Mouse (Mus musculus) mouse embryonic stem cell (cell line): ENCODE data around the gene Ces2a.

Source experiments
- in situ Hi-C, 2 experiments: fragments of 300-500 bp; cut with MboI; formaldehyde crosslinking; loops; 1 replicate in 1 of 2; 3 replicates in 1 of 2; pipeline ENCODE4 v1.14.3; 2019 to 2020; ENCODE audit warnings: low sequenced_read_pairs in 2 of 2, low pct_unique_long_range_greater_than_20kb in 1 of 2, mixed read lengths in 1 of 2; ENCODE audit not compliant: unreplicated experiment in 1 of 2

The Ces2a gene

DNA sequence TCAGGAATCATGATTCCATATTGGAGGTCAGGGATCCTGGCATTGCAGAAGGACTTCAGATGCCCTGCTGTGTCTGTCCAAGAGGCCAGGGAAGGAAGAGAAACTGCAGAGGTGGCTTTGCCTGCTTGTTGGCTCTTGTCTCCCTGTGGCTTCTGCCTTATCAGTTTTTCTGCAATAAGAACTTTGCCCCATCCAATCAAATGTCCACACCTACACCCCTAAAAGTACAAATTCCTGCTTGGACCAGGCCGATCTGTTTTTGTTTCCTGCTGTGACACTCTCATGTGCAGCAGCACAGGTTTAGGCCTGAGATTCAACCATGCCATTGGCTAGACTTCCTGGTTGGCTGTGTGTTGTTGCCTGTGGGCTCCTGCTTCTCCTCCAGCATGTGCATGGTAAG, at the start of gene Ces2a:
TSS of gene Ces2a (plus strand) at position 251 of the 400 bp plus-strand sequence.
- in situ Hi-C loops: no loop called here

DNA sequence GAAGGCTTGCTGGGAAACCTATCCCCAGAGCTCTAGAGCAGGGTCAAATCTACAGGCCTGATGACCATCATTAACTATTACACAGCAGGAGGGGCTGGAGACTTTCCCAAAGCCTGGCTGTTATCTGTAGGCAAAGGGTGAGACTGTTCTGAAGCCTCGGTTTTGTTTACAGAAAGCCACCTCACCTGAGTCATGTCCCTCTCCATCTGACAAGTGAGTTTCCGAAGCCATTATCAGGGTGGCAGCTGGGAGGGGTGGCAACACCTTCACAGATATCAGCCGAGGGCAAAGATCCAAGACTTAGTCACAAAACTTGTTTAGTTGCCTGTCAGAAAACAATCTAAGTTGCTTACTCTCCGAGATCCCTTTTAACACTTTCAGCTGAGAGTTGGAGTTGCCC, 45.4 kb upstream of the Ces2a start:
- in situ Hi-C loops: no loop called here

DNA sequence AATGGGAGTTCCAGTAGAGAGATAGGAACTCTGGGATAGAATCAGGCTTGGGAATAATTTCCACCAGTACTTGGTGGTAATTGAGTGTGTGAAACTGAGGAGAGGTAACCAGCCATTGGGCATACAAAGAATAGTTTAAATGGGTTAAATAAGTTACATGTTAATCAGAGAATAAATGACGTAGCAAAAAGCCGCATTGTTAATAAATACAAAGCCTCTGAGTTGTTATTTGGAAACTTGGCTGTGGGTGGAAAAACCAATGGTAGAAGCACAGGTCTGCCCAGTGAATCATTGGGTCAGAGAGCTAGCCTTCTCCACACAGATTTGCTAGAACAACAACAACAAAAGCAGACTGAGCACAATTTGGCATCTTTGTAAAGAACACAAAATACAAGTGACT, 35.2 kb upstream of the Ces2a start:
- in situ Hi-C loops: no loop called here

DNA sequence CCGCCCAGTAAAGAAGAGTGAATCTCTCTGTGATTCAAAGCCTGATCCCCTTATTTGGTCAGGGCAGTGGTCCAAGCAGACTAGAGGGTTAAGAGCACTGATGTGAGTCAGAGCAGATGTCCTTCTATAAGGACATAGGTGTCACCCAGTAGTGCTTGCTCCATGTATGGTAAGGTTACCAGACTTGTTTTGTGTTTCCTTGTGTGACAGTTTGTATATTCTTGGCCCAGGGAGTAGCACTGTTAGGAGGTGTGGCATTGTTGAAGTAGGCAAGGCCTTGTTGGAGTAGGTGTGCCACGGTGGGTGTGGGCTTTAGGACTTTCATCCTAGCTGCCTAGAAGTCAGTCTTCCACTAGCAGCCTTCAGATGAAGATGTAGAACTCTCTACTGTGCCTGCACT, 31.9 kb upstream of the Ces2a start:
- in situ Hi-C loops: no loop called here

DNA sequence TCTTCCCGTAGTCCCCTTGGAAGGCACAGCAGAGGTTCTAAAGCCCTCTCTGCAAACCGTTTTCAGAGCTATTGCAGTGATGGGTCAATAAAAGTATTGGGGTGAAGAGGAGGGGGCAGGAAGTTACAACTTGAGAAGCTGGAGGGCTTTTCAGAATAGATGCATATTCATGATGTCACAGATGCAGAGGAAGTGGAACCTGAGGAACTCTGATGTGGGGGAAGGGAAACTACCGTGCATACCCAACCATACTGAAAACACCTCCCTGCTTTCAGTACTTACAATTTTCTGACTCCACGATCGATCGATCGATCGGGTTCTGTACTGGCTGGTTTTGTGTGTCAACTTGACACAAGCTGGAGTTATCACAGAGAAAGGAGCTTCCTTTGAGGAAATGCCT, 12.6 kb upstream of the Ces2a start:
- in situ Hi-C loops: no loop called here

DNA sequence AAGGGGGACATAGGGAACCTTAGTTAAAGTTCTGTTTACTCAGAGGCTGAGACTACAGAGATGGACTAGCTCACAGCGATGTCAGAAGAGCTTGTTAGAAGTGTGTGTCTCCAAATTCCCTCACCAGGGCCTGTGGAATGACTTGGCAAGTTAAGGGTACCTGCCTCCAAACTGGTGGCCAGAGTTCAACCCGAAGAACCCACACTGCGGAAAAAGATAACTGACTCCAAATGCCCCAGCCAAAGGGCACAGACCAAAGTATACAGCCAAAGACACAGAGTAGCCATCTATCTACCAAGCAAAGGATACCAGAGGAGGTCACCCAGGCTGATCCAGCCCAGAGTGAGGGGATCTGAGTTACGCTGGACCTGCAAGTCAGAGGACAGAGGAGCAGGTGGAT, 2.4 kb upstream of the Ces2a start:
- in situ Hi-C loops: no loop called here

DNA sequence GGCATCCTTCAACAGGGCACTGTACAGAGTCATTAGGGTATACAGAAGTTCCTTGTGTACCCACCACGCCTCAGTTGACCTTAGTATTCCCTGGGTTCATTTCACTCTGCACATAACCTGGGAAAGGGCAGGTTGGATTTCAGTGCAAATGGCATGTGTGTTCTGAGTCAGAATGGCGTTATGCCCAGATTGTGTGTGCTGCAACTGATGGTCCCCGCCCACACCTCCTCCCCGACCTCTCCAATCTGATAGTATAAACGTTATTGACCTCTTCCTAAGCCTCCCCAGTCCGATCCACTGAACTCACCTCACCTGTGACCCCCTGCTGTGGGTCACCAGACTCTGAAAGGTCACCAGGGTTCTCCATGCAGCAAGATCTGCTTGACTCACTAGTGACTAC, 1.8 kb upstream of the Ces2a start:
- in situ Hi-C loops: no loop called here

DNA sequence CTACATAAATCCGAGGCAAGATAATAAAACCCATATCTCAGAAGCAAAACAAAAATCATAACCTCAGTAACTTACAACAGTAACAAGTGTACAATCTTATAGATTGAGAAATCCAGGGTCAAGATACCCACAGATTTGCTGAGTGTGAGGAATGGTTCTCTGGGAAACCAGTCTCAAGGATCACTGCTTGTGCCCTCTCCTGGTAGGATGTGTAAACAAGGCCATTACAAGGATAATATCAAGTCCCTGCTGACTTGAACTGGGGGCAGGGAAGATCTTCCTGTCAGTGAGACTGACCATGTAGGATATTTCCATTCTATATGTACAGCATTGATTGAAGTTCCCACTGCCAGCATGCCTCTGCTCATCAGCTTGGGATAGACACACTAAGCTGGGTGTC, 8.2 kb downstream of the Ces2a start:
- in situ Hi-C loops: no loop called here

DNA sequence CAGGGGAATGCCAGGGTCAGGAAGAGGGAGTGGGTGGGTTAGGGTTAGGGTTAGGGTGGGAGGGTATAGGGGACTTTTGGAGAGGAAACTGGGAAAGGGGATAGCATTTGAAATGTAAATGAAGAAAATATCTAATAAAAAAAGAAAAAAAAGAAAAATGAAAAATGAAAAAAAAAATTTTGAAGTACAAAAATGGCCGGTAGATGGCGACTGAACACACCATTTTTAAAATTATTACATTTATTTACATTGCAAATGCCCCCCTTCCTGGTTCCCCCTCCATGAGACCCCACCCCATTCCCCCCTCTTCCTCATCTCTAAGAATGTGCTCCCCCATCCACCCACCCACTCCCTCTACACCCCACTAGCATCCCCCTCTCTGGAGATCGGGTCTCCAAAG, 9.6 kb downstream of the Ces2a start:
- in situ Hi-C loops: no loop called here

DNA sequence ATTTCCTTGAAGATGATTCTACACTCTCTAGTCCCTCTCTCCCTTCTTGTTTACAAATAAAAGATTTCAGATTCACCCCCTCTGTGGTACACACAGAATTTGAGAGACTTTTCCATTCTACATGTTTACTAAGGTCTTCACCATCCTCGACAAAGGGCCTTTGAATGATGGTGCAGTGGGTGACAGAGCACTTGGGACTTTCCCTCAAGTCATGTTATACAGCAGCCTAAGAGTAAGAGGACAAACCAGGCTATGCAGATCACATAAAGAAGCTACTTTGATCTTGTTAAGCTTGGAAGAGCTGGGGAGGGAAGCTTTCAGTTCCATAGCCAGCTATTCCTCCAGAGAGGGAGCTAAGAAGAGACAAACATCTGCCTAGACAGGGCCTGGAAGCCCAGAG, 19.0 kb downstream of the Ces2a start:
- in situ Hi-C loops: no loop called here

DNA sequence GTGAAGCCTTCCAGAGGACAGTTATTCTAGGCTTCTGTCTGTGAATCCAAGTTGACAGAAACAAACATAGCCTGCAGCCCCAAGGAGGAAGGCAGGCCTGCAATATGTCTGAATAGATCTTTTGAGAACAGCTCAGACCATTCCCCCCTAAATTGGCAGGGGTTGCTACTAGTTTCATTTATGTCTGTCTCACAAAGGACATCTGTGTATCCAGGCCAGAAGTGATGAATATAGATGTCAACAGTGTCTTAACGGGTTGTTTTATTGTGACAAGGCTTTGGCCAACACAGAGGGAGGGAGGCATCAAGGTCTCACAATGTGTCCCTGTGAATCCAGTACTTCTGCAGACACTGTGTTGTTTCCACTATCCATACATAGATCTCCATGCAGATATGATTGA, 23.8 kb downstream of the Ces2a start:
- in situ Hi-C loops: no loop called here

DNA sequence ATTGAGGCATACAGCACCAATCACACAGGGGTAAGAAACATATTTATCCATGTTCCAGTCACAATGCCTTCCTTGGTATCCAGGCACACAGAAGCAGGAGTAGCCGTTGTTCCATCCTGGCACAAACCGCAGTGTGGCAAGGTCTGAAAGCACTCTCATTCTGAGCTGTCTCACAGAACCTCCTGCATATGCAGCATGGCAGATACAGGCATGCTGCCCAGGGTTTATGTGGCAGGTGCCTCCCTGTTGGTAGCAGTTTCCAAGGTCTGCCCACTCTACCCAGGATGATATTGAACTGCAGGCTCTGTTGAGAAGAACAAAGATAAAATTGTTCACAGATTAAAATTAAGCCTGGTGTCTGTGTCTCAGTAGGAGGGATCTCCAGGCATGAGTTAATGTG, 24.4 kb downstream of the Ces2a start:
- in situ Hi-C loops: no loop called here

DNA sequence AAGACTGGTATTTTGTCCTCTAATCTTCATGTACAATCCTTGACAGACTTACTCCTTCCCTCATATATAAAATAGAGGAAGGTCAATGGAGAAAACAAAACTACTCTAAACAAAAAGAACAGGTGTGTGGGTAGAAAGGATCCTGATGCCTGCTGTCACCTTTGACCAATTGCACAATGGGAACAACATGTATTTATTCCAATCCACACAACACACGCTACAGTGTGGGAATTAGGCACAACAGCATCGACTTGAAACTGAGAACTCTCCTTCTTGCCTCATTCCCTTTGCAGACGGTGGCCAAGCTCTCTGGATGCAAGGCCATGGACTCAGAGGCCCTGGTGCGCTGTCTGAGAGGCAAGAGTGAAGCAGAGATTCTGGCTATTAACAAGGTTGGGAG, 27.3 kb downstream of the Ces2a start:
- in situ Hi-C loops: no loop called here

DNA sequence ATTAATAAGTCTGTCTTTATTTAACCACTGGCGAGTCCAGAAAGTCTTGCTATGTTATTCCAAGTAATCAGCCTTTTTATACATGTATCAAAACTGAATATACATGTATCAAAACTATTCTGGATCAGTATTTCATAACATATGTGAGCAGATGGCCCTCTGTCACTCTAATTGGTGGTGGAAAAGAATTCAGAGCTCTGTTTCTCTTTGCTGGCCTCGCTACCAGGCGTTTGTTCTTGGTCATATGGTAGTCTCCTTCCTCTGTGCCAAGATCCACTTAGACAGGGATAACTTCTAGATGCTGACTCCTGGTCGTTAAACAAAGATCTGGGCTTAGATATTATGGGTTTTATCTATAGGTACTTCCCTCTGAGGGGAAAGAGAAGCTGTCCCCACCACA, 32.7 kb downstream of the Ces2a start:
- in situ Hi-C loops: no loop called here

DNA sequence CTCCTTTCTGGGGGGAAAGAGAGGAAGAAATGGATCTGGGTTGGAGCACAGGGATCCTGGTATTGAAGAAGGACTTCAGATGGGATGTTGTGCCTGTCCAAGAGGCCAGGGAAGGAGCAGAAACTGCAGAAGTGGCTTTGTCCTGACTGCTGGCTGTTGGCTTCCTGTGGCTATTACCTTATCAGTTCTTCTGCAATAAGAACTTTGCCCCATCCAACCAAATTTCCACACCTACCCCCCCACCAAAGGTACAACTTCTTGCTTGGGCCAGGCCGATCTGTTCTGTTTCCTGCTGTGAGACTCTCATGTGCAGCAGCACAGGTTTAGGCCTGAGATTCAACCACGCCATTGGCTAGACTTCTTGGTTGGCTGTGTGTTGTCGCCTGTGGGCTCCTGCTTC, 36.6 kb downstream of the Ces2a start:
- in situ Hi-C loops: no loop called here

DNA sequence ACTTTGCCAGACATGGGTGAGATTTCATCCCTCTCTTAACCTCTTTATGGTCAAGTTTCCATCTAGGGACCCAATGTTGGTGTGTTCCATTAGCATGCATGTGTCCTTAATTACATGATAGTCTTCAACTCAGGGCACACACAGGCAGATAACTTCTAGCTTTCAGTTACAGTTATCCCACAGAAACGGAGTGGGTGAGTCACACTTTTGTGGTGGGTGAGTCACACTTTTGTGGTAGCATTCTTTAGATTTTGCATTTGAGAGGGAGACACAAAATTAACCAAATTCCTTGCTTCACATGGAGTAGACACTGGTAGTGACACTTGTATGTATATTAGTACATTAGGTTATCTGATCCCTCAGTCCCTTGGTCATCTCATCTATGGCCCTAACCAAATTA, 53.2 kb downstream of the Ces2a start:
- in situ Hi-C loops: no loop called here

DNA sequence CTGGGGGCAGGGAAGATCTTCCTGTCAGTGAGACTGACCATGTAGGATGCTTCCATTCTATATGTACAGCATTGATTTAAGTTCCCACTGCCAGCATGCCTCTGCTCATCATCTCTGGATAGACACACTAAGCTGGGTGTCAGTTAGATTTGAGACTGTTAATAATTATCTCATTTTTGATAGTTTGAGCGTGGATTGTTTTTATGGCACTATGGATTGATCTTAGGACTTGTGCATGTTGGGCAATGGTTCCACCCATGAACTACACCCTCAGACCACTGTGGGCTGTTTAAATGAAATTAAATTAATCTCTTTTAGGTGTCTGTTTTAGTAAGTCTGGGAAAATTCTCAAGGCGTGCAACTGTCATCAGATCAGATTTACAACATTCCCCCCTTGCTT, 55.1 kb downstream of the Ces2a start:
- in situ Hi-C loops: no loop called here

DNA sequence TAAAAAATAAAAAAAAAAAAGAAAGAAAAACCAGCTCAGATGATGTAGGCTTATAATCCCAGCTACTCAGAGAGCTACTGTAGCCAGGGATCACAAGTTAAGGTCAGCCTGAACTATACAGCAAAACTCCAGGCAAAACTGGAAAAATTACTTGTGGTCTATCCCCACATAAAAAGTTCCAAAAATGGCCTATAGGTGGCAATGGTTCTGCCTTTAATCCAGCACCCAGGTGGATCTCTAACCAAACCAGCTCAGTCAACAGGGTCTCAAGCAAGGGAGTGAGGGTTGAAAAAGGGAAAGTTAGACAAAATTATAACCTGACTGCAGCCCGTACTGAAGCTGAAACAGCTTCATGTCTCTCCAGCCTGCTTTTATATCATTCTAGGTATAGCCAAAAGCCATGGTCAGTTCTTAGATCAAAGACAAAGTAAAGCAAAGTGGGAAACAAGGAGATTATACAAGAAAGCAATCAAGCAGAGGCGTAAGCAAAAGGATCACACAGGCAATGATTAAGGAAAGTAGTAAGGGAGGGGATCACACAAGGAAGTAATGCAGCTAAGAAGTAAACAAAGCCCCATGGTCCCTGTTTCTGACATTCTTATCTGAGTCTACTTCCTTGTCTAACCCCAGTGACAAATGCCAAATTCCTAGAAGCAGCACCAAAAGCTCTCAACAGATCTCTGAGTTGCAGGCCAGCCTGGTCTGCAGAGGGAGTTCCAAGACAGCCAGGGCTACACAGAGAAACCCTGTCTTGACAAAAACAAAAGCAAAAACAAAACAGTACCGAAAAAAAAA, 56.3 kb downstream of the Ces2a start:
- in situ Hi-C loops: no loop called here
